Mouse (Mus musculus) MN1 (cell line): ENCODE measurements around the gene Cd320.
"Not testable (repeated sequence)": the region's sequence is repeated elsewhere in the genome, so short reads cannot be mapped to it uniquely, and the experiment has no call there.

Experiments
- DNase-seq: peaks from one replicate; pipeline ENCODE4 v3.0.0-alpha.2; 2016; ENCODE audit warnings: low spot score

Cd320 gene

GRCm38 (mm10) chr17:33842966-33843795 is at the start of gene Cd320:
TSS of gene Cd320 (plus strand) at chr17:33843091.
- DNase-seq: peak; percentile 95

- peak; percentile 46 for DNase-seq
Measured at GRCm38 (mm10) chr17:33798306-33798705, 44.6 kb upstream of the Cd320 start.

GRCm38 (mm10) chr17:33799277-33799676 is 43.6 kb upstream of the Cd320 start:
- DNase-seq: no peak

- DNase-seq: peak; percentile 59
Measured at GRCm38 (mm10) chr17:33802221-33802620, 40.7 kb upstream of the Cd320 start.

- no peak for DNase-seq
Measured at GRCm38 (mm10) chr17:33804205-33804604, 38.7 kb upstream of the Cd320 start.

- DNase-seq: peak; percentile 63
Measured at GRCm38 (mm10) chr17:33804745-33805144, 38.1 kb upstream of the Cd320 start.

GRCm38 (mm10) chr17:33807181-33807888 is 35.6 kb upstream of the Cd320 start:
- no peak for DNase-seq

GRCm38 (mm10) chr17:33808192-33808591 is 34.7 kb upstream of the Cd320 start:
- no peak for DNase-seq

GRCm38 (mm10) chr17:33810334-33811141 is 32.4 kb upstream of the Cd320 start, which contains the start of gene Kank3:
TSS of gene Kank3 (plus strand) at chr17:33810519.
- peak; percentile 99 for DNase-seq

DNA sequence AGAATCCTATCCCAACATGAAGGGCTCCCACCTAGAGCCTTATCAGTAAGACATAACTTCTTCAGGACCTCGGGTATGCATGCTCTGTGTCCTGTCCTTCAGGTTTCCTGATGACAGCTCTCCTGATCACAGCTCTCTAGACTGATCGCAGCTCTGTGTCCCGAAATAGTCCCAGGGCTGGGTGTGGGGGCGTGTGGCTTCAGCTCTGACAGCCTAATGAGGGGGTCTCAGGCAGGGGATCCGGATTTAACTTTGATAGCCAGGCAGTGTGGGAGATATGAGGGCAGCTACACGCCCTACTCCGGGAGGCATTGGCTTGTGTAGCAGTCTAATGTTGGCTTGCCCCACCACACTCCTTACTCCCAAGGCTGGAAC is 31.8 kb upstream of the Cd320 start:
- no peak for DNase-seq

- DNase-seq: no peak
Measured at GRCm38 (mm10) chr17:33812475-33812874, 30.4 kb upstream of the Cd320 start.

DNA sequence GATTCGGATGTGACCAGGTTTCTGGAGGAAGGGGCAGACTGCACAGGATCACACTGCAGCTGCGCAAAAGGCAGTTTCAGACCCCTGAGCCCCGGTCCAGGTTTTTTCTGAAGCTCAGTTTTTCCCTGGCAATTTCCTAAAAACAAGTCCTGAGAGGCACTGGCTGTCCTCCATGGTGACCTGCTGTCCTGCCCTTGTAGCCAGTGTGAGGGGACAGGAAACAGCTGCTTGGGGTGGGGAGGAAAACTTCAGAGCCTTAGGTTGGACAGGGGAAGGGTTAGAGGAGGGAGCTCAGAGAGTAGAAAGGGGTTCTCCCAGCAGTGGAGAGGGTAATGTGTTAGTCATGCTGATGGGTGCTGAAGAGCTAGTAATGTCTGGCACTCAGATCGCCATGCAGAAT is 29.9 kb upstream of the Cd320 start:
- no peak for DNase-seq

DNA sequence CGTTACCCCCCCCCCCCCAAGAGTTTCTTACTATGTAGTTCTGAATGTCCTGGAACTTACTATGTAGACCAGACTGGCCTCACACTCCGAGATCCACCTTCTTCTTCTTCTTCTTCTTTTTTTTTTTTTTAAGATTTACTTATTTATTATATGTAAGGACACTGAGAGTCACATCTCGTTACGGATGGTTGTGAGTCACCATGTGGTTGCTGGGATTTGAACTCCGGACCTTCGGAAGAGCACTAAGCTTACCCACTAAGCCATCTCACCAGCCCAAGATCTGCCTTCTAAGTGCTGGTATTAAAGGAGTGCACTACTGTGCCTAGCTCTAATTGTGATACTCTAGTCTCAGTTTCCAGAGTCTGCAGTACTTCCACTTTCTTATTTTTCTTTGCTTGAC is 27.5 kb upstream of the Cd320 start:
- no peak for DNase-seq

GRCm38 (mm10) chr17:33816612-33817011 is 26.3 kb upstream of the Cd320 start:
- no peak for DNase-seq

DNA sequence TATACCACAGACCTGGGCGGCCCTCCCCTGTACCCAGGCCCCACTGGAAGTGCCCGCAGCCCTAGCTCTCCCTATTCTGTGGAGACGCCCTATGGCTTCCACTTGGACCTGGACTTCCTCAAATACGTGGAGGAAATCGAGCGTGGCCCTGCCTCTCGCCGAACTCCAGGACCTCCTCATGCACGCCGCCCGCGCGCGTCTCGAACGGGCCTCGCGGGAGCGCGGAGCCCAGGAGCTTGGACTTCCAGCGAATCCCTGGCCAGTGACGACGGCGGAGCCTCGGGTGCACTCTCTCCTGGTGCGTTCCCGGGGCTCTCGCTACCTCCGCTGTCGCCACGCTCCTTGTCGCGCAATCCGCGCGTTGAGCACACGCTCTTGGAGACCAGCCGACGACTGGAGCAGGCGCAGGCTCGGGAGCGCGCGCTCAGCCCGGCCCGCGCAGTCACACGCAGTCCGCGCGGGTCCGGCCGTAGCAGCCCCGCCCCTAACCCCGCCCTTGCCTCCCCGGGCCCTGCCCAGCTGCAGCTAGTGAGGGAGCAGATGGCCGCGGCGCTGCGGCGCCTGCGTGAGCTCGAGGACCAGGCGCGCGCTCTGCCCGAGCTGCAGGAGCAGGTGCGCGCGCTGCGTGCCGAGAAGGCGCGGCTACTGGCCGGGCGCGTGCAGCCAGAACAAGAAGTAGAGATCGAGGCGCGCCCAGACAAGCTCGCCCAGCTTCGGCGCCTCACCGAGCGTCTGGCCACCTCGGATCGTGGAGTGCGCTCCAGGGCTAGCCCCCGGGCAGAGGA is 25.5 kb upstream of the Cd320 start:
- peak; percentile 95 for DNase-seq

DNA sequence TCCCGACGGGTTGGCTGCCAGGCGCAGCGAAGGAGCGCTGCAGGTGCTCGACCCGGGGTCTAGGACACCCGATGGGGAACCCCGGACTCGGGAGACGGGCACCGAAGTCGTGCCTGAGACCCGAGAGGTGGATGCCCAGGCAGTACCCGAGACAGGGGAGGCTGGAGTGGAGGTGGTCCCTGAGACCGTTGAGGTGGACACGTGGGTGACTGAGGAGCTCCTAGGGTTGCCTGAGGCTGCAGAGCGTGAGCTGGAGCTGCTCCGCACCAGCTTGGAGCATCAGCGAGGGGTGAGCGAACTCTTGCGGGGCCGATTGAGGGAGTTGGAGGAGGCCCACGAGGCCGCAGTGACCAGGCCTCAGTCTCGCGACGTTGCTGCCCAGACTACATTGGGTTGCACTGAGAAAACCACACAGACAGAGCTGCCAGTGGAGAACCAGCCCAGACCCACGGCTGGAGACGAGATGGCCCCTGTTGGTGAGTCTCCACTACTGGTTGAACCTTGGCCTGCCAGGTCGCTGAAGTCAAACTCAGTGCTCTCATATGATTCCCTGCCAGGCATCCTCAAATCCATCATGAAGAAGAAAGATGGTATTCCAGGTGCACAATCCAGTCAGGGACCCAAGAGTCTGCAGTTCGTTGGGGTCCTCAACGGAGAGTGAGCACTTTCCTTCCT is 24.8 kb upstream of the Cd320 start:
- no peak for DNase-seq

DNA sequence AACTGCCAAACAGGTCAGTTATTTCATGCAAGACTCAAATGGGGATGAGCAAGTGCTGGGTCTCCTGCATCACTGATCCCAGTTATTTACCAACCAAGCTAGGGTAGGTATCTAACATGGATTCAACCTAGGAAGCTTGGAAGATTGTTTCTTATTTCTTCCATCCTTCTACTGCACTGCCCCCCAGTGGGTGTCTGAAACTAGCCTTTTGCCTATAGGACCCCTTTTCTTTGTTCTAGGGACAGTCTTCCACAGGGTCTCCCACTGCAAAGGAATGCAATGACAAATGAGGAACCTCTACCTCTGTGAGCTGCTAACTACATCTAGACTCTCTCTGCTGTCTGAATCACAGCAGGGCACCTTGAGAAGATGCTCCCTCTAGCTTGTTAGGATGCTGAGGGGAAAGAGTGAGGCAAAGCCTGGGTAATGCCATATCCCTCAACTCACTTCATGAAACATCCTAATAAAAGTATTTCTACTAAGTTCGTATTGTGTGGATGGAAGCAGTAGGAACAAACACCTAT is 20.4 kb upstream of the Cd320 start:
- DNase-seq: peak; percentile 39

DNA sequence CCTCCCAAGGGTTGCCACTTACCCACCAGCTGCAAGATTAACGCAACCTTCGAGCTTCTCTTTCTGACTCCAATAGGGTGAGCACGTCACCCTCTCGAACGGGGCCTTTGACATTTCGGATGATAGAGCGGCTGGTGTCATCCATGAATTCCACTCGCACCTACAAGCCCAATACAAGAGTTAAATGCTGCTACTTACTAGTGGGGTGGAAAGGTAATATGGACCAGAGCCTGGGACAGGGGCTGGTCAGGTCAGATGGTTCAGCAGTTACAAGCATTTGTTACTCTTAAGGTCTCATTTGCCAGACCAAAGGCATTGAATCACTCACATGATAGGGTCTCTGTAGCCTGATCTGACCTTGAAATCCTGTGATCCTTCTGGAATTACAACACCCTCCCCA is 19.7 kb upstream of the Cd320 start:
- DNase-seq: not testable (repeated sequence)

GRCm38 (mm10) chr17:33824084-33824996 is 18.6 kb upstream of the Cd320 start, which contains the start of the genes Rps28 and Ndufa7:
TSS of gene Rps28 (minus strand) at chr17:33824562.
TSS of gene Ndufa7 (plus strand) at chr17:33824572.
- DNase-seq: peak; percentile 98

- not testable (repeated sequence) for DNase-seq
Measured at GRCm38 (mm10) chr17:33824997-33825330, 17.9 kb upstream of the Cd320 start.
